ENCODE assay signal across 8 mouse cellular contexts in the genomic region with DNA sequence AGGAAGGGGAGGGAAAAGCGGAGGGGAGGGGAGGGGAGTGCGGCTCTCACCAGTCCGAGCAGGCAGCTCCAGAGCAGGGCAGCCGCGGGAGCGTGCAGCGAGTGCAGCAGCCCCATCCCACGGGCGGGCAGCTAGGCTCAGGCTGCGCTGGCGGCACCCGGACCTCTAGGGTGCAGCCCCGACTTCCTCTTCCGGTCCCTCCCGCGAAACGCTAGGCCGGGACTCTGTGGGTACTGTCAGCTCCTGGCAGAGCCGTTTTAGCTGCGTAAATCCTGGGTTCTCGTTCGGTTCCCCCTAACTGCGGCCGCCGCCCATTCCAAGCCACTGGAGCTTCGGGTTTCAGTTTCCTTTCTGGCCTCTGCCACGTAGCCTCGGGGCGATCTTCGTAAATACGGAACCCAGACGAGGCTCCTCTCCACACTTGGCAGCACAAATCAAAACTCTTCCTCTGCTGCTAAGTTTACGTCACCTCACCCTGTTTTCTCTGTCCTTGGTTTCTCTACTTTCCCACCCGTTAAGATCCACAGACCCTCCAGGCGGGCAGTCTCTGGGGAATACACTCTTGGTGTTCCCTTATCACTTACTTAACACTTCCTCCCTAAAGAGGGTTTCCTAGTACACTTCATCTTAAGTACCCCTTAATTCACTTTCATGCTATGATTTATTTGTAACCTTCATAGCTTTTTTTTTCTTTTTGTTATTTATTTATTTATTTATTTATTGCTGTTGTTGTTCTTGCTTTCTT. TPM values are rescaled to one million over a fixed set of nuclear protein-coding genes. Genes with fewer than 3 reads are reported as not detected.
DNase-seq lines count a peak whose midpoint lies in the region; ATAC-seq and TF ChIP-seq lines count a peak whose summit lies in the region.

A gene (minus strand): TSS at position 339 of the 745 bp plus-strand sequence.

- peak within 1 kb of the TSS; percentile 65 for H3K4me2 ChIP-seq in forebrain, embryonic 13.5 days
- H3K4me2 ChIP-seq in liver, postnatal 0 days (ENCODE audit: low read depth, low read length) = peak within 1 kb of the TSS; percentile 77
- H3K4me2 ChIP-seq in neural tube, embryonic 14.5 days (ENCODE audit: low read depth, low read length) = peak within 1 kb of the TSS; percentile 78

- peak; percentile 92 to 93 for DNase-seq in heart, postnatal 10 days
- DNase-seq in large intestine, adult 2 months (ENCODE audit: low read depth, low spot score) = peak; percentile 66
- DNase-seq in liver, postnatal 0 days = peak; percentile 91
- DNase-seq in testis, postnatal 10 days (ENCODE audit: low spot score) = peak; percentile 87

- no peaks in the 10 kb centered on the region for H3K36me3 ChIP-seq in ES-Bruce4 (ENCODE audit: control insufficient read depth, insufficient read depth, low read length, poor library complexity, severe bottlenecking)
- H3K36me3 ChIP-seq in forebrain, embryonic 13.5 days (ENCODE audit: poor library complexity, severe bottlenecking) = no peaks in the 10 kb centered on the region
- no peaks in the 10 kb centered on the region for H3K36me3 ChIP-seq in liver, postnatal 0 days (replicated peaks; ENCODE audit: insufficient read depth, low read length)
- H3K36me3 ChIP-seq in neural tube, embryonic 14.5 days (ENCODE audit: control insufficient read depth, insufficient read depth, low read length) = no peaks in the 10 kb centered on the region

- TF ChIP-seq EP300 in ES-Bruce4 (IDR thresholded peaks at IDR 0.05; ENCODE audit: insufficient read depth, low read depth, low read length) = 0 out of 2 replicates have a peak, but pooled peaks have one; percentile 48
- TF ChIP-seq EP300 in liver, postnatal 0 days (IDR thresholded peaks at IDR 0.05; ENCODE audit: low read depth) = no peak

- peak within 1 kb of the TSS; percentile 66 for H3K4me3 ChIP-seq in ES-Bruce4 (ENCODE audit: low read depth, low read length)
- peak within 1 kb of the TSS; percentile 60 for H3K4me3 ChIP-seq in forebrain, embryonic 13.5 days
- peak within 1 kb of the TSS; percentile 74 for H3K4me3 ChIP-seq in liver, postnatal 0 days (ENCODE audit: low read depth, low read length)
- H3K4me3 ChIP-seq in neural tube, embryonic 14.5 days (ENCODE audit: low read depth, low read length) = peak within 1 kb of the TSS; percentile 60

- no peaks in the 10 kb centered on the region for H3K9me3 ChIP-seq in ES-Bruce4 (replicated peaks; ENCODE audit: control insufficient read depth, insufficient read depth, low read length, poor library complexity, severe bottlenecking)
- no peaks in the 10 kb centered on the region for H3K9me3 ChIP-seq in forebrain, embryonic 13.5 days (replicated peaks)
- no peaks in the 10 kb centered on the region for H3K9me3 ChIP-seq in liver, postnatal 0 days (ENCODE audit: low read length)
- H3K9me3 ChIP-seq in neural tube, embryonic 14.5 days (ENCODE audit: control insufficient read depth, low read length) = no peaks in the 10 kb centered on the region

- WGBS in forebrain, embryonic 13.5 days = under 1% methylated on average over 34 of the region's 35 CpGs
- WGBS in large intestine, adult 2 months = under 1% methylated on average over 35 of the region's 35 CpGs
- WGBS in liver, postnatal 0 days (ENCODE audit: insufficient replicate concordance) = under 1% methylated on average over 35 of the region's 35 CpGs
- WGBS in neural tube, embryonic 14.5 days = under 1% methylated on average over 28 of the region's 35 CpGs

- ATAC-seq in cerebellum, adult (ENCODE audit: insufficient number of reproducible peaks, low FRiP score, low TSS enrichment) = peak; percentile 99
- ATAC-seq in forebrain, embryonic 13.5 days = peak; percentile 100
- ATAC-seq in liver, postnatal 0 days = peak; percentile 97
- peak; percentile 100 for ATAC-seq in neural tube, embryonic 14.5 days (ENCODE audit: low read depth)

- H3K27me3 ChIP-seq in ES-Bruce4 (ENCODE audit: control insufficient read depth, insufficient read depth, low read length, poor library complexity, severe bottlenecking) = no peaks in the 10 kb centered on the region
- no peaks in the 10 kb centered on the region for H3K27me3 ChIP-seq in forebrain, embryonic 13.5 days
- H3K27me3 ChIP-seq in liver, postnatal 0 days (ENCODE audit: insufficient read depth, low read length) = no peaks in the 10 kb centered on the region
- no peaks in the 10 kb centered on the region for H3K27me3 ChIP-seq in neural tube, embryonic 14.5 days (ENCODE audit: control insufficient read depth, insufficient read depth, low read length)

- TF ChIP-seq CTCF in ES-Bruce4 (IDR thresholded peaks at IDR 0.05; ENCODE audit: low read depth, low read length) = no peak
- TF ChIP-seq CTCF in liver, postnatal 0 days (IDR thresholded peaks at IDR 0.05; ENCODE audit: low read depth) = peak; percentile 37

- intact Hi-C loops in heart, postnatal 10 days (cut with DNase I) = loop anchor here (1.0 kb wide), 2 partner anchors 58 to 63 kb away; no protein-coding TSS in a partner anchor

- peak within 1 kb of the TSS; percentile 71 for H3K9ac ChIP-seq in ES-Bruce4 (ENCODE audit: low read depth, poor library complexity, severe bottlenecking)
- H3K9ac ChIP-seq in forebrain, embryonic 13.5 days = peak within 1 kb of the TSS; percentile 86
- peak within 1 kb of the TSS; percentile 86 for H3K9ac ChIP-seq in liver, postnatal 0 days (replicated peaks)
- H3K9ac ChIP-seq in neural tube, embryonic 14.5 days (replicated peaks; ENCODE audit: low read depth, low read length) = peak within 1 kb of the TSS; percentile 84

- TF ChIP-seq POLR2A in ES-Bruce4 (IDR thresholded peaks at IDR 0.05; ENCODE audit: insufficient read depth, low read length) = peak; percentile 47

- no peaks in the 10 kb centered on the region for H3K4me1 ChIP-seq in ES-Bruce4 (ENCODE audit: control insufficient read depth, insufficient read depth, low read length)
- H3K4me1 ChIP-seq in forebrain, embryonic 13.5 days = peaks cover 16% of the 10 kb centered on the region
- H3K4me1 ChIP-seq in liver, postnatal 0 days (ENCODE audit: insufficient read depth) = peaks cover 23% of the 10 kb centered on the region
- H3K4me1 ChIP-seq in neural tube, embryonic 14.5 days (ENCODE audit: control insufficient read depth, insufficient read depth, low read length) = peaks cover 7% of the 10 kb centered on the region; the same call in 1 of the 2 replicates

- peak within 1 kb of the TSS; percentile 40; the same call in 1 of the 2 replicates for H3K27ac ChIP-seq in ES-Bruce4 (ENCODE audit: insufficient read depth, low read length)
- H3K27ac ChIP-seq in forebrain, embryonic 13.5 days = peak within 1 kb of the TSS; percentile 96
- peak within 1 kb of the TSS; percentile 96 for H3K27ac ChIP-seq in liver, postnatal 0 days (ENCODE audit: low read depth)
- H3K27ac ChIP-seq in neural tube, embryonic 14.5 days (ENCODE audit: low read depth, low read length) = peak within 1 kb of the TSS; percentile 97

RNA-seq across cellular contexts. Expression of the gene that starts here (rescaled TPM):
- 18.9 and 22.4 TPM in 2 replicates for polyA plus RNA-seq in ES-Bruce4 (2011; ENCODE audit: insufficient read depth, insufficient read length, low read depth, missing spikeins)
- polyA plus RNA-seq in forebrain, embryonic 13.5 days (2015; fragmentation: Nextera tagmentation; extraction: Ambion mirVana) = 37.6 and 43.5 TPM in 2 replicates
- total RNA-seq in heart, postnatal 10 days (2021) = 10 to 100 TPM; 49.6 to 51.3 TPM
- polyA plus RNA-seq in large intestine, adult 2 months (2012; rRNA removed) = 22.5 and 26.6 TPM in 2 replicates
- 40.5 and 43.4 TPM in 2 replicates for polyA plus RNA-seq in liver, postnatal 0 days (2015; fragmentation: Nextera tagmentation; extraction: Ambion mirVana)
- polyA plus RNA-seq in neural tube, embryonic 14.5 days (2014; fragmentation: Nextera tagmentation; extraction: Ambion mirVana) = 39.9 and 40.5 TPM in 2 replicates

Comparison
In these comparisons a context has a peak if more than half of its experiments do, and no peak if none do; other contexts are left out.
1. Peak in every context shown above with its lines: DNase-seq, ATAC-seq, H3K4me3 ChIP-seq and H3K27ac ChIP-seq.
2. H3K27ac ChIP-seq: peak in every context shown above with its lines; median percentile 97 in neural tube, embryonic 14.5 days; 96 in forebrain, embryonic 13.5 days; 96 in liver, postnatal 0 days; 40 in ES-Bruce4.